Mouse (Mus musculus) liver, postnatal 0 days (tissue): ENCODE measurements around the gene Fto. TPM values are rescaled to one million over a fixed set of nuclear protein-coding genes. Genes with fewer than 3 reads are reported as not detected.

ENCODE experiments used
- ATAC-seq: fragments of 200-750 bp; cut with Nextera tagmentation; 2 replicates; pipeline ENCODE4 v1.8.0; 2017; ENCODE audit warnings: mild to moderate bottlenecking, moderate library complexity
- DNase-seq: peaks from one replicate; pipeline ENCODE4 v3.0.0-alpha.2; 2016
- H3K27ac ChIP-seq: fragments of 300-500 bp; sonication (generic); 2 replicates; pipeline ENCODE4 v1.5.1; 2014; ENCODE audit warnings: antibody characterized with exemption, moderate library complexity, mild to moderate bottlenecking, low read depth
- H3K27me3 ChIP-seq: fragments of 300-500 bp; sonication (generic); 2 replicates; pipeline ENCODE4 v1.6.1; 2014; ENCODE audit warnings: low read length, control low read depth, mixed read lengths; ENCODE audit not compliant: insufficient read depth
- H3K36me3 ChIP-seq: fragments of 300-500 bp; sonication (generic); replicated peaks from 2 replicates; pipeline ENCODE4 v1.6.1; 2014; ENCODE audit warnings: mild to moderate bottlenecking, control low read depth, low read length, moderate library complexity, mixed read lengths; ENCODE audit not compliant: insufficient read depth
- H3K4me1 ChIP-seq: fragments of 300-500 bp; sonication (generic); 2 replicates; pipeline ENCODE4 v1.6.1; 2014; ENCODE audit warnings: antibody characterized with exemption, mild to moderate bottlenecking, control low read depth; ENCODE audit not compliant: insufficient read depth
- H3K4me2 ChIP-seq: fragments of 300-500 bp; sonication (generic); 2 replicates; pipeline ENCODE4 v1.6.1; 2014; ENCODE audit warnings: low read depth, mild to moderate bottlenecking, low read length, moderate library complexity, mixed read lengths
- H3K4me3 ChIP-seq: fragments of 300-500 bp; sonication (generic); 2 replicates; pipeline ENCODE4 v1.5.1; 2014; ENCODE audit warnings: low read depth, low read length
- H3K9ac ChIP-seq: fragments of 300-500 bp; sonication (generic); replicated peaks from 2 replicates; pipeline ENCODE4 v1.6.1; 2014; ENCODE audit warnings: mild to moderate bottlenecking, moderate library complexity
- H3K9me3 ChIP-seq: fragments of 300-500 bp; sonication (generic); 2 replicates; pipeline ENCODE4 v1.6.1; 2016; ENCODE audit warnings: mild to moderate bottlenecking, control low read depth, low read length, mixed read lengths
- CTCF ChIP-seq: sonication (generic); IDR thresholded peaks from 2 replicates; pipeline ENCODE4 v1.5.1; 2016; ENCODE audit warnings: antibody characterized with exemption, low read depth
- EP300 ChIP-seq: IDR thresholded peaks from 2 replicates; pipeline ENCODE4 v1.6.1; 2016; ENCODE audit warnings: antibody characterized with exemption, low read depth, mild to moderate bottlenecking
- WGBS: fragments of 180-500 bp; shearing (Covaris S2); extraction: QIAGEN DNeasy Blood & Tissue Kit; methylation state at CpG from one replicate; pipeline ENCODE4 v1.1.7; 2014; ENCODE audit not compliant: insufficient replicate concordance; 5-methylcytosine and 5-hydroxymethylcytosine counted together
- polyA plus RNA-seq: library from polyadenylated mRNA; unstranded; fragments of >200 nt; fragmentation: Nextera tagmentation; extraction: Ambion mirVana; gene quantifications from 2 replicates; pipeline ENCODE4 v1.2.1, GENCODE M21; 2015

Gene Fto
- polyA plus RNA-seq, 1 experiment from 2014 or later: 10.8 TPM

GRCm38 (mm10) chr8:91504360-91504759 lies 191.0 kb downstream of the Fto start:
- Histone ChIP-seq H3K9me3 (no peaks in the 10 kb centered on the region), H3K4me1 (peaks cover 6% of the 10 kb centered on the region), H3K27me3 (no peaks in the 10 kb centered on the region), H3K27ac (no peak overlapping the region), H3K4me3 (no peak overlapping the region), H3K9ac (no peak overlapping the region), H3K36me3 (no peaks in the 10 kb centered on the region), H3K4me2 (no peak overlapping the region)
- DNase-seq: no peak
- no peak for ATAC-seq
- WGBS: 86% methylated on average over 3 of the region's 3 CpGs
- TF ChIP-seq CTCF (no peak), EP300 (no peak)

- H3K4me1 ChIP-seq: peaks cover 6% of the 10 kb centered on the region
- H3K4me2 ChIP-seq: no peak overlapping the region
- WGBS: 80% methylated on average over 10 of the region's 10 CpGs
- H3K9me3 ChIP-seq: no peaks in the 10 kb centered on the region
- no peaks in the 10 kb centered on the region for H3K27me3 ChIP-seq
- ATAC-seq: no peak
- H3K36me3 ChIP-seq: no peaks in the 10 kb centered on the region
- no peak overlapping the region for H3K9ac ChIP-seq
- H3K27ac ChIP-seq: no peak overlapping the region
- H3K4me3 ChIP-seq: no peak overlapping the region
- no peak for TF ChIP-seq EP300
- TF ChIP-seq CTCF: no peak
- DNase-seq: no peak
These were observed 191.6 kb downstream of the Fto start for GRCm38 (mm10) chr8:91504891-91505290.

- Histone ChIP-seq H3K36me3 (no peaks in the 10 kb centered on the region), H3K4me3 (no peak overlapping the region), H3K4me2 (no peak overlapping the region), H3K9ac (no peak overlapping the region), H3K4me1 (peaks cover 6% of the 10 kb centered on the region), H3K27ac (no peak overlapping the region), H3K9me3 (no peaks in the 10 kb centered on the region), H3K27me3 (no peaks in the 10 kb centered on the region)
- TF ChIP-seq CTCF: no peak
- TF ChIP-seq EP300: no peak
- ATAC-seq (no peak), DNase-seq (no peak)
- 73% methylated on average over 8 of the region's 8 CpGs for WGBS
These were observed 192.2 kb downstream of the Fto start for GRCm38 (mm10) chr8:91505411-91505954.

GRCm38 (mm10) chr8:91505997-91506672 lies 192.8 kb downstream of the Fto start:
- no peak overlapping the region for H3K9ac ChIP-seq
- no peaks in the 10 kb centered on the region for H3K9me3 ChIP-seq
- no peak for DNase-seq
- no peak overlapping the region for H3K4me3 ChIP-seq
- ATAC-seq: no peak
- H3K27me3 ChIP-seq: no peaks in the 10 kb centered on the region
- peaks cover 6% of the 10 kb centered on the region for H3K4me1 ChIP-seq
- no peak overlapping the region for H3K4me2 ChIP-seq
- no peak overlapping the region for H3K27ac ChIP-seq
- TF ChIP-seq CTCF: no peak
- TF ChIP-seq EP300: no peak
- no peaks in the 10 kb centered on the region for H3K36me3 ChIP-seq
- WGBS: 53% methylated on average over 4 of the region's 4 CpGs

GRCm38 (mm10) chr8:91506682-91507257 lies 193.4 kb downstream of the Fto start:
- H3K4me3 ChIP-seq: no peak overlapping the region
- TF ChIP-seq CTCF: no peak
- no peak for TF ChIP-seq EP300
- H3K27me3 ChIP-seq: no peaks in the 10 kb centered on the region
- 80% methylated on average over 6 of the region's 6 CpGs for WGBS
- H3K9me3 ChIP-seq: no peaks in the 10 kb centered on the region
- H3K9ac ChIP-seq: no peak overlapping the region
- no peak overlapping the region for H3K27ac ChIP-seq
- no peaks in the 10 kb centered on the region; the same call in 1 of the 2 replicates for H3K36me3 ChIP-seq
- no peak overlapping the region for H3K4me2 ChIP-seq
- DNase-seq (no peak), ATAC-seq (no peak)
- peaks cover 6% of the 10 kb centered on the region for H3K4me1 ChIP-seq

- DNase-seq (no peak), ATAC-seq (no peak)
- WGBS: 39% methylated on average over 7 of the region's 7 CpGs
- Histone ChIP-seq H3K9me3 (no peaks in the 10 kb centered on the region), H3K4me1 (peaks cover 6% of the 10 kb centered on the region), H3K27me3 (no peaks in the 10 kb centered on the region), H3K36me3 (no peaks in the 10 kb centered on the region; the same call in 1 of the 2 replicates), H3K27ac (no peak overlapping the region), H3K4me3 (no peak overlapping the region), H3K9ac (no peak overlapping the region), H3K4me2 (no peak overlapping the region)
- TF ChIP-seq EP300 (no peak), CTCF (no peak)
These were observed 194.4 kb downstream of the Fto start for GRCm38 (mm10) chr8:91507681-91508097.
